Mouse (Mus musculus) forebrain, embryonic 14.5 days (tissue): Measurements from ENCODE around the gene Dusp9. TPM values are rescaled to one million over a fixed set of nuclear protein-coding genes. Genes with fewer than 3 reads are reported as not detected.

Experiments
- ATAC-seq: fragments of 200-750 bp; cut with Nextera tagmentation; 2 replicates; pipeline ENCODE4 v1.8.0; 2017; ENCODE audit warnings: mild to moderate bottlenecking, moderate library complexity
- DNase-seq: peaks from one replicate; pipeline ENCODE4 v3.0.0-alpha.2; 2015; ENCODE audit warnings: low spot score
- H3K27ac ChIP-seq: fragments of 300-500 bp; sonication (generic); 2 replicates; pipeline ENCODE4 v1.5.1; 2014; ENCODE audit warnings: low read depth, mild to moderate bottlenecking, control low read depth, low read length, moderate library complexity
- H3K27me3 ChIP-seq: fragments of 300-500 bp; sonication (generic); replicated peaks from 2 replicates; pipeline ENCODE4 v1.6.1; 2014; ENCODE audit warnings: low read length, control low read depth, mixed read lengths; ENCODE audit not compliant: control insufficient read depth, insufficient read depth
- H3K36me3 ChIP-seq: fragments of 300-500 bp; sonication (generic); 2 replicates; pipeline ENCODE4 v1.6.1; 2014; ENCODE audit warnings: low read length, control low read depth; ENCODE audit not compliant: control insufficient read depth, insufficient read depth
- H3K4me1 ChIP-seq: fragments of 300-500 bp; sonication (generic); 2 replicates; pipeline ENCODE4 v1.6.1; 2014; ENCODE audit warnings: antibody characterized with exemption, low read length, control low read depth; ENCODE audit not compliant: control insufficient read depth, insufficient read depth
- H3K4me2 ChIP-seq: fragments of 300-500 bp; sonication (generic); 2 replicates; pipeline ENCODE4 v1.6.1; 2014; ENCODE audit warnings: mild to moderate bottlenecking, control low read depth, low read length
- H3K4me3 ChIP-seq: fragments of 300-500 bp; sonication (generic); 2 replicates; pipeline ENCODE4 v1.5.1; 2014; ENCODE audit warnings: low read depth, low read length, control low read depth
- H3K9ac ChIP-seq: fragments of 300-500 bp; sonication (generic); 2 replicates; pipeline ENCODE4 v1.6.1; 2014; ENCODE audit warnings: mild to moderate bottlenecking, low read length, control low read depth, moderate library complexity
- H3K9me3 ChIP-seq: fragments of 300-500 bp; sonication (generic); replicated peaks from 2 replicates; pipeline ENCODE4 v1.6.1; 2016; ENCODE audit warnings: low read length, control low read depth, mixed read lengths; ENCODE audit not compliant: control insufficient read depth
- WGBS: fragments of 180-500 bp; shearing (Covaris S2); extraction: QIAGEN DNeasy Blood & Tissue Kit; methylation state at CpG from one replicate; pipeline ENCODE4 v1.1.7; 2014; 5-methylcytosine and 5-hydroxymethylcytosine counted together
- polyA plus RNA-seq: library from polyadenylated mRNA; unstranded; fragments of >200 nt; fragmentation: Nextera tagmentation; extraction: Ambion mirVana; gene quantifications from 2 replicates; pipeline ENCODE4 v1.2.1, GENCODE M21; 2014

Gene Dusp9
- polyA plus RNA-seq, 1 experiment from 2014 or later: 0.27 TPM

DNA sequence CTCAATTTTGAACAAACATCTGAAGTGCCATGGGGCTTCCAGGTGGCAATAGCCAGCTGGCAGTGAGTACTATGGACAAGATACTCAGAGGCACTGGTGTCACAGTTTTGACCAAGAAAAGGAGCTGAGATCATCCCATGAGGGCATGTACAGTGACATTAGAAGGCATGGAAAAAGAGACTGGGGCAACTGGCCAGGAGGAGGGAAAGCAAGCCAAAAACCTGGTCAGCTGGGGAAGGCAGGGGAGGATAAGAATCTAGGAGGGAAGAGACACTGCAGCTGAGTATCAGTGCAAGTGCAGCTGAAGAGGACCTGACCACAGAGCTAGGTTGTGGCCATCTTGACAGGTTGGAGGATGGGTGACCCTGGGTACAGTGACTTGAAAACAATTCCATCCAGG lies 12.2 kb upstream of the Dusp9 start:
- DNase-seq: no peak
- no peaks in the 10 kb centered on the region for H3K27me3 ChIP-seq
- H3K36me3 ChIP-seq: no peaks in the 10 kb centered on the region
- no peaks in the 10 kb centered on the region for H3K4me1 ChIP-seq
- ATAC-seq: no peak
- H3K27ac ChIP-seq: no peak overlapping the region
- no peak overlapping the region for H3K4me2 ChIP-seq
- no peak overlapping the region for H3K4me3 ChIP-seq
- no peak overlapping the region for H3K9ac ChIP-seq
- H3K9me3 ChIP-seq: no peaks in the 10 kb centered on the region

DNA sequence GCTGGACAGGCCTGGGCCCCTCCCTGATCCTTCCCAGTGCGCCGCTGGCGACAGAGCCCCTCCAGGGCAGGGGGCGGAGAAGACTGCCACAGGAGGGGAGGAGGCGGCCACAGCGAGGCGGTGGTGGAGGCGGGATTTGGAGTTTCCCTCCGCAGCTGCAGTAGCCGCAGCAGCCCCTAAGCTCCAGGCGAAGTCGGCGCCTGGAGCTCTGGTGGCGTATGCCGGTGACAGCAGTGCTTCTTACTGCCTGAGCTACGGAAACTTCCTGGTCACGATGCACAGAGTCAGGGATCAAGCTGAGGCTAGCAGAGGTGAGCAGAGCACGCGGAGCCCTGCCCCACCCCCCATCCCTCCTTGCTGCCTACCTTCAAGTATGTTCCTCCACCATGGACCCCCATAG lies 3.8 kb upstream of the Dusp9 start:
- WGBS: 45% methylated on average over 15 of the region's 19 CpGs
- H3K27ac ChIP-seq: no peak overlapping the region
- ATAC-seq (no peak), DNase-seq (peak; percentile 13)
- H3K4me3 ChIP-seq: no peak overlapping the region
- H3K4me2 ChIP-seq: peak overlapping the region; percentile 23; the same call in 1 of the 2 replicates
- no peak overlapping the region for H3K9ac ChIP-seq
- H3K9me3 ChIP-seq: no peaks in the 10 kb centered on the region
- H3K4me1 ChIP-seq: no peaks in the 10 kb centered on the region
- peaks cover 27% of the 10 kb centered on the region for H3K27me3 ChIP-seq
- no peaks in the 10 kb centered on the region for H3K36me3 ChIP-seq

- H3K36me3 ChIP-seq: no peaks in the 10 kb centered on the region
- peak overlapping the region; percentile 45; the same call in 1 of the 2 replicates for H3K9ac ChIP-seq
- no peaks in the 10 kb centered on the region for H3K9me3 ChIP-seq
- no peak for DNase-seq
- H3K4me2 ChIP-seq: peak overlapping the region; percentile 56
- H3K27ac ChIP-seq: no peak overlapping the region
- H3K4me3 ChIP-seq: peak overlapping the region; percentile 24
- H3K27me3 ChIP-seq: peaks cover 27% of the 10 kb centered on the region
- no peak for ATAC-seq
- WGBS: 36% methylated on average over 19 of the region's 19 CpGs
- no peaks in the 10 kb centered on the region for H3K4me1 ChIP-seq
These were observed 1.8 kb upstream of the Dusp9 start for GRCm38 (mm10) chrX:73637415-73637814.

DNA sequence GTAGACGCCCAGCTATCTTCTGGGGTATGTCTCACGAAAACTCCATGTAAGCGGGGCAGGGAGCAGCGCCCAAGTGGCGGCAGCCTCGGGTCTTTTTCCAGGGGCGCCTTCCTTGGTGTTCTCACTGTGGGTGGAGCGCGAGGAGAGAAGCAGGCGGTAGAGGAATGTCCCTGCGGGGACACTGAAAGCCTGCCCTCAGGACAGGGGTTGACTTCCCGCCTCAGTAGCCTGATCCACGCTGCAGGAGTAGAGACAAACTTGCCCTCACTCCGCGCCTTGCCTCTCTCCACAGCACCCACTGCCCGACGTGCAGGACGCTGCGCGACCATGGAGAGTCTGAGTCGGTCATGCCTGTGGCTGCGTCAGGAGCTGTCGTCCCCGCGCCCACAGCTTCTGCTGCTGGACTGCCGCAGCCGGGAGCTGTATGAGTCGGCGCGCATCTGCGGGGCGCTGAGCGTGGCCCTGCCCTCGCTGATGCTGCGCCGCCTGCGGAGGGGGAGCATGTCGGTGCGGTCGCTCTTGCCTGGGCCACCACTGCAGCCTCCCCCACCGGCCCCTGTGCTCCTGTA lies 766 bp downstream of the Dusp9 start:
- H3K4me2 ChIP-seq: peak overlapping the region; percentile 49
- DNase-seq (peak; percentile 9), ATAC-seq (0 out of 2 replicates have a peak, but pooled peaks have one; percentile 35)
- H3K9ac ChIP-seq: no peak overlapping the region
- H3K4me3 ChIP-seq: peak overlapping the region; percentile 19
- H3K4me1 ChIP-seq: no peaks in the 10 kb centered on the region
- no peaks in the 10 kb centered on the region for H3K36me3 ChIP-seq
- no peaks in the 10 kb centered on the region for H3K9me3 ChIP-seq
- no peak overlapping the region for H3K27ac ChIP-seq
- WGBS: 34% methylated on average over 41 of the region's 41 CpGs
- peaks cover 27% of the 10 kb centered on the region for H3K27me3 ChIP-seq

GRCm38 (mm10) chrX:73645121-73645520 lies 5.9 kb downstream of the Dusp9 start:
- no peak overlapping the region for H3K4me3 ChIP-seq
- H3K4me1 ChIP-seq: no peaks in the 10 kb centered on the region
- DNase-seq (no peak), ATAC-seq (no peak)
- H3K4me2 ChIP-seq: no peak overlapping the region
- H3K9ac ChIP-seq: no peak overlapping the region
- H3K27me3 ChIP-seq: no peaks in the 10 kb centered on the region
- H3K27ac ChIP-seq: no peak overlapping the region
- no peaks in the 10 kb centered on the region for H3K9me3 ChIP-seq
- H3K36me3 ChIP-seq: no peaks in the 10 kb centered on the region
- 32% methylated on average over 4 of the region's 4 CpGs for WGBS

DNA sequence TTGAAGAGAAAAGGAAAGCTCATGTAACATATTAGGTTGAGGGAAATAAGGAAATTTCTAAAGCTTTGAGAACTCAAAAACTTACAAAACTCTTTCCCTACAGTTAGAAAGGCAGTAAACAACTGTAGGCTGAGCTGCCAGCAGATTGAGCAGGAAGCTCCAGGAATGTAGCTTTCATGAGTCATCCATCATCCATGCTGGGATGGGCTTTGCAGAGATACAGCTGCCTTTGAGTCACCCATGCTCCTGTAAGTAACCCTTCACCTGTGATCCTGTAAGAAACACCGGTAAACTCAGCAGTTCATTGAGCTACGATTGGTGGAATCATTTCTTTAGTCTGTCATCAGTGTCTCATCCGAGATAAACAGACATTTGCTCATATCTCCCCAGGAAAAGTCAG lies 11.7 kb downstream of the Dusp9 start:
- Histone ChIP-seq H3K4me3 (no peak overlapping the region), H3K36me3 (no peaks in the 10 kb centered on the region), H3K4me2 (no peak overlapping the region), H3K27ac (no peak overlapping the region), H3K9me3 (no peaks in the 10 kb centered on the region), H3K9ac (no peak overlapping the region), H3K27me3 (no peaks in the 10 kb centered on the region), H3K4me1 (no peaks in the 10 kb centered on the region)
- 84% methylated on average over 3 of the region's 3 CpGs for WGBS
- ATAC-seq (no peak), DNase-seq (no peak)

DNA sequence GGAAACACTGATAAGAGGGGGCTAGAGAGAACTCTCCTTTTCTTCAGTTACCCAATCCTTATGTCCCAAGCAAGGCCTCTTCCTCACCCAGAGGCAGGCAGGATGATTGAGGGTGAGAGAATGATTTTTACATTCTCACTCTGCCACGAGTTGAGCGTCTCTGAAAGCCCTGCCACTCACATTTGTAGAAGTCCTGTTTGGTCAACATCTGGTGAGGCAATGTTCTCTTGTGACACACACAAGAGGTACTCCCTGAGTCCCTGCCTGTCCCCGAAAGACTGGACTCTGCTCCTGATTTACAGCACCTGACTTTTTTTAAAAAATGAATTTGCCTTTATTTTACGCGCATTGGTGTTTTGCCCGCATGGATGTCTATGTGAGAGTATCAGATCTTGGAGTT lies 14.2 kb downstream of the Dusp9 start:
- H3K36me3 ChIP-seq: no peaks in the 10 kb centered on the region
- H3K27ac ChIP-seq: no peak overlapping the region
- no peak overlapping the region for H3K9ac ChIP-seq
- no peak overlapping the region for H3K4me3 ChIP-seq
- DNase-seq: no peak
- 91% methylated on average over 6 of the region's 6 CpGs for WGBS
- H3K4me1 ChIP-seq: no peaks in the 10 kb centered on the region
- no peaks in the 10 kb centered on the region for H3K27me3 ChIP-seq
- H3K9me3 ChIP-seq: no peaks in the 10 kb centered on the region
- ATAC-seq: no peak
- no peak overlapping the region for H3K4me2 ChIP-seq

GRCm38 (mm10) chrX:73654177-73654576 lies 15.0 kb downstream of the Dusp9 start:
- no peak overlapping the region for H3K4me2 ChIP-seq
- WGBS: 15% methylated on average over 6 of the region's 6 CpGs
- 0 out of 2 replicates have a peak, but pooled peaks have one; percentile 59 for ATAC-seq

GRCm38 (mm10) chrX:73655529-73655928 lies 16.3 kb downstream of the Dusp9 start:
- no peaks in the 10 kb centered on the region for H3K4me1 ChIP-seq
- no peak overlapping the region for H3K9ac ChIP-seq
- H3K27ac ChIP-seq: no peak overlapping the region
- H3K9me3 ChIP-seq: no peaks in the 10 kb centered on the region
- H3K4me2 ChIP-seq: no peak overlapping the region
- no peak for ATAC-seq
- 68% methylated on average over 3 of the region's 3 CpGs for WGBS
- H3K36me3 ChIP-seq: no peaks in the 10 kb centered on the region
- H3K4me3 ChIP-seq: no peak overlapping the region
- no peaks in the 10 kb centered on the region for H3K27me3 ChIP-seq
- DNase-seq: no peak

More at GRCm38 (mm10) chrX:73654177-73654576, 15.0 kb downstream of the Dusp9 start:
- H3K27ac ChIP-seq: no peak overlapping the region
- no peaks in the 10 kb centered on the region for H3K36me3 ChIP-seq
- no peak overlapping the region for H3K9ac ChIP-seq
- H3K27me3 ChIP-seq: no peaks in the 10 kb centered on the region
- H3K4me1 ChIP-seq: no peaks in the 10 kb centered on the region
- H3K4me3 ChIP-seq: no peak overlapping the region
- no peaks in the 10 kb centered on the region for H3K9me3 ChIP-seq
- peak; percentile 72 for DNase-seq
